ENCODE assay signal across 11 mouse cellular contexts in the genomic region with DNA sequence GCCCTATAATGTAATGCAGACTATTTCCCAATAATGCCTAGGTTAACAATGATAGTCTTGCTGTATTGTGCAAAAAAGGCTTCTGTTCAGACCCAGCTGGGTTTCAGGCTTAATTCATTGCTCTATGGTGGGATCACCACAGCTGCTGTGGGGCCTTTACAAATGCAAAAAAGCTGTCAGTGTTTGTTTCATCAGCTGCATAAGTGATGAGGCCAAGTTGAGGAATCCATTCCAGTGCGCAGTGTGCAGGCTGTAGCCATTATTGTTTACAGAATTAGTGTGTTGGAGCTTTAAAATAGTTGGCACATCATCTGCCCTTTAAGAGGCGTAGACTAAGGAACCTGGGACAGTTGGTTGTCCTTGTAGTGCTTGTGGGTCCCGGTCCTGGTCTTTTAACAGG. TPM values are rescaled to one million over a fixed set of nuclear protein-coding genes. Genes with fewer than 3 reads are reported as not detected.
A peak's percentile ranks its signal among the peaks of the same experiment; 100 is the strongest.
DNase-seq lines count a peak whose midpoint lies in the region; ATAC-seq lines count a peak whose summit lies in the region.
"Had no signal": no experiment of that assay in that cellular context is flagged by ENCODE, and none has a peak within 500 bp of the region (broad histone marks: within the 10 kb centered on the region; RNA-seq: fewer than 3 reads in every experiment).

No protein-coding gene starts in this region.

- H3K4me1 ChIP-seq in embryonic facial prominence, embryonic 15.5 days: peaks cover 47% of the 10 kb centered on the region
- peaks cover 36% of the 10 kb centered on the region for H3K4me1 ChIP-seq in hindbrain, embryonic 16.5 days (ENCODE audit: control insufficient read depth, insufficient read depth, low read depth, low read length)

- no peaks in the 10 kb centered on the region for H3K36me3 ChIP-seq in embryonic facial prominence, embryonic 15.5 days
- H3K36me3 ChIP-seq in hindbrain, embryonic 16.5 days (ENCODE audit: control insufficient read depth, insufficient read depth, low read length): no peaks in the 10 kb centered on the region
- H3K36me3 ChIP-seq: embryonic facial prominence, embryonic 13.5 days; limb, embryonic 10.5 days had no signal

- no peak overlapping the region for H3K27ac ChIP-seq in embryonic facial prominence, embryonic 15.5 days (replicated peaks)
- 0 out of 2 replicates have a peak overlapping the region, but pooled peaks have one; percentile 12 for H3K27ac ChIP-seq in hindbrain, embryonic 16.5 days (ENCODE audit: low read depth, low read length)
- H3K27ac ChIP-seq: embryonic facial prominence, embryonic 13.5 days; limb, embryonic 10.5 days had no signal

- peak; percentile 54 for DNase-seq in embryo, embryonic 10 days (ENCODE audit: low spot score)
- no peak for DNase-seq in embryo, embryonic 9.5 days (ENCODE audit: extremely low spot score)
- DNase-seq in neural tube, embryonic 10.5 days (ENCODE audit: extremely low spot score, low spot score): peak; percentile 54
- DNase-seq in MN1 (ENCODE audit: low spot score): no peak
- DNase-seq in kidney, adult 11 months: no peak
- no peak for DNase-seq in kidney, postnatal 4 days
- DNase-seq: lung, postnatal 10 days had no signal

- no peaks in the 10 kb centered on the region for H3K27me3 ChIP-seq in embryonic facial prominence, embryonic 15.5 days
- no peaks in the 10 kb centered on the region for H3K27me3 ChIP-seq in hindbrain, embryonic 16.5 days (replicated peaks; ENCODE audit: control insufficient read depth, insufficient read depth, low read length)
- H3K27me3 ChIP-seq: embryonic facial prominence, embryonic 13.5 days had no signal

- no peak overlapping the region for H3K4me2 ChIP-seq in embryonic facial prominence, embryonic 15.5 days (replicated peaks)
- no peak overlapping the region for H3K4me2 ChIP-seq in hindbrain, embryonic 16.5 days (ENCODE audit: low read length)
- H3K4me2 ChIP-seq: embryonic facial prominence, embryonic 13.5 days had no signal

- no peak overlapping the region for H3K4me3 ChIP-seq in embryonic facial prominence, embryonic 15.5 days (replicated peaks)
- H3K4me3 ChIP-seq in hindbrain, embryonic 16.5 days (ENCODE audit: low read length): no peak overlapping the region
- H3K4me3 ChIP-seq: embryonic facial prominence, embryonic 13.5 days; limb, embryonic 10.5 days had no signal

- WGBS in embryonic facial prominence, embryonic 15.5 days: 46% methylated on average over 3 of the region's 3 CpGs
- WGBS in hindbrain, embryonic 16.5 days: 22% methylated on average over 3 of the region's 3 CpGs

- no peak overlapping the region for H3K9ac ChIP-seq in embryonic facial prominence, embryonic 15.5 days
- no peak overlapping the region for H3K9ac ChIP-seq in hindbrain, embryonic 16.5 days (ENCODE audit: low read depth, low read length)
- H3K9ac ChIP-seq: embryonic facial prominence, embryonic 13.5 days had no signal

- no peaks in the 10 kb centered on the region for H3K9me3 ChIP-seq in embryonic facial prominence, embryonic 15.5 days (replicated peaks)
- no peaks in the 10 kb centered on the region for H3K9me3 ChIP-seq in hindbrain, embryonic 16.5 days (ENCODE audit: control insufficient read depth, low read length)
- H3K9me3 ChIP-seq: embryonic facial prominence, embryonic 13.5 days; limb, embryonic 10.5 days had no signal

- peak; percentile 57 for ATAC-seq in embryonic facial prominence, embryonic 15.5 days (ENCODE audit: insufficient number of reproducible peaks, low FRiP score, low TSS enrichment, low read depth)
- peak; percentile 91 for ATAC-seq in hindbrain, embryonic 16.5 days

RNA-seq across cellular contexts. Expression of a gene that starts 22.5 kb away (rescaled TPM):
- polyA plus RNA-seq in embryonic facial prominence, embryonic 15.5 days (2015; fragmentation: Nextera tagmentation; extraction: Ambion mirVana): 25.7 and 27.0 TPM in 2 replicates
- polyA plus RNA-seq in hindbrain, embryonic 16.5 days (2015; fragmentation: Nextera tagmentation; extraction: Ambion mirVana): 28.6 and 33.8 TPM in 2 replicates

Comparison
In these comparisons a context has a peak if more than half of its experiments do, and no peak if none do; other contexts are left out.
1. DNase-seq: peak in embryo, embryonic 10 days (single experiment) and neural tube, embryonic 10.5 days (single experiment); none in embryo, embryonic 9.5 days (single experiment), MN1 (single experiment), kidney, adult 11 months (single experiment) and kidney, postnatal 4 days (0 of 2).